Mouse (Mus musculus) naive thymus-derived CD4-positive, alpha-beta T cell, adult 2 months (primary cell): ENCODE measurements around the gene Gm6268.

Experiments
- DNase-seq: peaks from one replicate; pipeline ENCODE4 v3.0.0-alpha.2; 2011; ENCODE audit warnings: low read depth

Gm6268 gene

GRCm38 (mm10) chrX:36400980-36401379 lies at the start of gene Gm6268:
TSS of gene Gm6268 (plus strand) at chrX:36401280.
- no peak for DNase-seq

GRCm38 (mm10) chrX:36352446-36352845 lies 48.6 kb upstream of the Gm6268 start:
- peak; percentile 46 for DNase-seq

GRCm38 (mm10) chrX:36385340-36385739 lies 15.7 kb upstream of the Gm6268 start:
- no peak for DNase-seq

- DNase-seq = no peak
Measured at GRCm38 (mm10) chrX:36389971-36390370, 11.1 kb upstream of the Gm6268 start.

- DNase-seq = no peak
Measured at GRCm38 (mm10) chrX:36390503-36390902, 10.6 kb upstream of the Gm6268 start.

GRCm38 (mm10) chrX:36392672-36393071 lies 8.4 kb upstream of the Gm6268 start:
- no peak for DNase-seq

GRCm38 (mm10) chrX:36393279-36393678 lies 7.8 kb upstream of the Gm6268 start:
- peak; percentile 33 for DNase-seq

- peak; percentile 35 for DNase-seq
Measured at GRCm38 (mm10) chrX:36402316-36402715, 1.2 kb downstream of the Gm6268 start.

GRCm38 (mm10) chrX:36419153-36419552 lies 18.1 kb downstream of the Gm6268 start:
- no peak for DNase-seq

- peak; percentile 9 for DNase-seq
Measured at GRCm38 (mm10) chrX:36434993-36435392, 33.9 kb downstream of the Gm6268 start.

GRCm38 (mm10) chrX:36437932-36438331 lies 36.9 kb downstream of the Gm6268 start:
- no peak for DNase-seq
